Mouse (Mus musculus) megakaryocyte, embryonic 14.5 days (primary cell): ENCODE measurements around the gene Kpna1. TPM values are rescaled to one million over a fixed set of nuclear protein-coding genes. Genes with fewer than 3 reads are reported as not detected.
A peak's percentile ranks its signal among the peaks of the same experiment; 100 is the strongest.
"Not testable (repeated sequence)": the region's sequence is repeated elsewhere in the genome, so short reads cannot be mapped to it uniquely, and the experiment has no call there.

ENCODE experiments used
- H3K27me3 ChIP-seq: replicated peaks from 2 replicates; pipeline ENCODE3; 2012; ENCODE audit warnings: inconsistent platforms
- H3K36me3 ChIP-seq: replicated peaks from 2 replicates; pipeline ENCODE3; 2012; ENCODE audit warnings: low read length, inconsistent platforms, mixed read lengths
- H3K4me1 ChIP-seq: 2 replicates; pipeline ENCODE4 v1.6.1; 2012; ENCODE audit warnings: inconsistent platforms
- H3K4me3 ChIP-seq: replicated peaks from 2 replicates; pipeline ENCODE3; 2012; ENCODE audit warnings: moderate library complexity, mild to moderate bottlenecking, inconsistent platforms
- H3K9me3 ChIP-seq: 2 replicates; pipeline ENCODE4 v1.6.1; 2012; ENCODE audit warnings: inconsistent platforms
- FLI1 ChIP-seq: IDR thresholded peaks from 2 replicates; pipeline ENCODE4 v1.6.1; 2012; ENCODE audit warnings: low read length, inconsistent platforms, mixed read lengths
- GATA1 ChIP-seq: IDR thresholded peaks from 3 replicates; pipeline ENCODE4 v1.6.1; 2012; ENCODE audit warnings: mixed read lengths, low read length, inconsistent platforms, borderline replicate concordance
- polyA plus RNA-seq: library from polyadenylated mRNA; stranded (reverse); fragments of >175 nt; gene quantifications from 2 replicates; pipeline ENCODE4 v1.2.3, GENCODE M21; 2012; ENCODE audit warnings: low replicate concordance; ENCODE audit not compliant: insufficient read depth

Gene Kpna1
- polyA plus RNA-seq, 1 experiment, result 13.3 TPM

DNA sequence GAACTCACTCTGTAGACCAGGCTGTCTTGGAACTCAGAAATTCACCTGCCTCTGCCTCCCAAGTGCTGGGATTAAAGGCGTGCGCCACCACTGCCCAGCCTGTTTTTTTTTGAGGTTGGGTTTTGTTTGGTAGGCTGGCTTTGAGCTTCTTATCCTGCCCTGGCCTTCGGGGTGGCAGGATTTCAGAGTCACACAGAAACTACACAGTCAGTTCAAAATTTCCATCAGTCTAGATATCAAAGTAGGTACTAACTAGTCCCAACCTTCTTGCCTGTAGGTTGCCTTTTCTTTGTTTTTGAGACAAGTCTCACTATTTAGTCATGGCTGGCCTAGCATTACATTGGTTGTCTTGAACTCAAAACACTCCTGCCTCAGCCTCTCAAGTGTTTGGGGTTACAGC lies 5.9 kb downstream of the Kpna1 start:
- TF ChIP-seq GATA1, result no peak
- no peak for TF ChIP-seq FLI1
- H3K4me3 ChIP-seq, result peak overlapping the region; percentile 86
- H3K27me3 ChIP-seq, result no peaks in the 10 kb centered on the region
- H3K36me3 ChIP-seq, result peaks cover 1% of the 10 kb centered on the region
- H3K4me1 ChIP-seq, result peaks cover 56% of the 10 kb centered on the region
- no peaks in the 10 kb centered on the region for H3K9me3 ChIP-seq

DNA sequence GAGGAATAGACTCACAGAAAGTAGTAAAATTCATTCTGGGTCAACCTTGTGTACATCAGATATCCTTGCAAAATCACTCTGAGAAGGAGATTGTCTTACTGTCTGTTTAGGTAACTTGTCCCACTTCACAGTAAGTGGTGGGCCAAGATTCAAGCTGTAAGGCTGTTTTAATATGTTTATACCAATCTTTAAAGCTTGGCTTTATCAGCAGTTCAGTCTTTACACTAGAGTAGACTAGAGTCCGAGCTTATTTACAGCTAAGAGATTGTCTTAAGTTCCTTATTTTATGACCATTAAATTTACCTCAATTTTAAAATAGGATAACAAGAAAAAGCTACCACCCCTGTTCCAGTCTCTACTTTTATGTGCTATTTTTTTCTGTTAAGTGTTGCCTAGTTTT lies 9.4 kb downstream of the Kpna1 start:
- TF ChIP-seq FLI1 (no peak), GATA1 (no peak)
- peaks cover 59% of the 10 kb centered on the region for H3K4me1 ChIP-seq
- no peaks in the 10 kb centered on the region for H3K27me3 ChIP-seq

DNA sequence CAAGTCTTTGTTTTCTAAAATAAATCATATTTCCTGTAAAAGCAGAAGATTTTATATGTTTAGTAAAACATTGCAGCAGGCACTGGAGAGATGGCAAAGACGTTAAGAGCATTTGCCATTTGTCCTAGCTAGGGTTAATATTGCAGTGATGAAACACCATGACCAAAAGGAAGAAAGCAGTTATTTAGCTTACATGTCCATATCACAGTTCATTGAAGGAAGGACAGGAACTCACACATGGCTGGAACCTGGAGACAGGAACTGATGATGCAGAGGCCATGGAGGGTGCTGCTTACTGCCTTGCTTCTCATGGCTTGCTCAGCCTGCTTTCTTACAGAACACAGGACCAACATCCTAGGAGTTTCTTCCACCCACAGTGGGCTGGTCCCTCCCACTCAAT lies 13.8 kb downstream of the Kpna1 start:
- Histone ChIP-seq H3K27me3 (no peaks in the 10 kb centered on the region), H3K36me3 (peaks cover 13% of the 10 kb centered on the region), H3K9me3 (no peaks in the 10 kb centered on the region), H3K4me3 (no peak overlapping the region), H3K4me1 (peaks cover 37% of the 10 kb centered on the region)
- TF ChIP-seq GATA1 (no peak), FLI1 (no peak)

More for the DNA sequence above, 9.4 kb downstream of the Kpna1 start:
- Histone ChIP-seq H3K9me3 (no peaks in the 10 kb centered on the region), H3K4me3 (peak overlapping the region; percentile 74), H3K36me3 (peaks cover 8% of the 10 kb centered on the region)

DNA sequence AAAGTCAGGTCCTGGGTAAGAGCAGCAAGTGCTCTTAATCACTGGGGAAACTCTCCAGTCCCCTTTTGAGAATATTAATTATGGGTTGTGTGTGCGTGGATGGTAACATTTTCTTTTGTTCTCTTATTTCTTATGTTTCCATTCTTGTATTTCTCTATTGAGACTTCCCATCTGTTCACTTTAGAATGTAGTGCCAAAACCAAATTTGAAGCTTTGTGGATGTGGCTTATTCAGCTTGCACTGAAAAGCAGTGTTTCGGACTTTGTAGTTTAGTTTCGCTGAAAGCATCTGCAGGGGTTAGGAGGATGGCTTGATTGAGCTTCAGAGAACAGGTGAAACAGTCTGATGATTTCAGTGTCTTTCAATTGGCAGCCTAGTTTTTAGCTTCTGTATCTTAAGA lies 14.8 kb downstream of the Kpna1 start:
- Histone ChIP-seq H3K4me3 (no peak overlapping the region), H3K36me3 (peaks cover 16% of the 10 kb centered on the region), H3K27me3 (no peaks in the 10 kb centered on the region), H3K4me1 (peaks cover 30% of the 10 kb centered on the region), H3K9me3 (no peaks in the 10 kb centered on the region)
- TF ChIP-seq GATA1 (no peak), FLI1 (no peak)

DNA sequence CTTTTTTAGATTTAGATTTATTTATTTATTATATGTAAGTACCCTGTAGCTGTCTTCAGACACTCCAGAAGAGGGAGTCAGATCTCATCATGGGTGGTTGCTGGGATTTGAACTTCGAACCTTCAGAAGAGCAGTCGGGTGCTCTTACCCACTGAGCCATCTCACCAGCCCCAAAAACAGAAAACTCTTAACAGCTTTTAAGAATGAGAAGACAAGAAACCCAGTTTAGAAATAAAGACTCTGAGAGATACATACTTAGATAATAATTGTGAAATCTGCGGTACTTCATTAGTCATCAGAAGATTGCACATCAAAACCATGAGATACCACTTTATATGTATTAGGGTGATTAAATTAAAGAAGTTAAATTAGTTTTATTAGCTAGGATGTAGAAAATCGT lies 20.3 kb downstream of the Kpna1 start:
- Histone ChIP-seq H3K4me1 (peaks cover 13% of the 10 kb centered on the region), H3K36me3 (peaks cover 44% of the 10 kb centered on the region)
- not testable (repeated sequence) for H3K27me3 ChIP-seq, H3K9me3 ChIP-seq, H3K4me3 ChIP-seq

DNA sequence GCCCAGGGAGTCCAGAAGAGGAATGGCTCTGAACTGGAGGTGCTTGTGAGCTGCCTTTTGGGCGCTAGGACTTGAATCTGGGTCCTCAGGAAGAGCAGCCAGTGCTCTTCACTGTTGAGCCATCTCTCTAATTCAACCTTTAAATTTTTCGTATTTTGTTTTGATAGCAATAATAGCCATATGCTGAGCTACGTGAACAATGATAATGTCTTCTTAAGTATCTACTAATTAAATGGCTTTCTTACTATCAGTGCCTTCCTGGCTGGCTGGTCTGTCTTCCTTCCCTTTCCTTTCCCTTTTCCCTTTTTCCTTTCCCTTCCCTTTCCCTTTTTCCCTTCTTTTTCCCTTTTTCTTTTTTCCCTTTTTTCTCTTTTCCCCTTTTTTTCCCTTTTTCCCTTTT lies 29.8 kb downstream of the Kpna1 start:
- Histone ChIP-seq H3K4me3 (no peak overlapping the region), H3K27me3 (no peaks in the 10 kb centered on the region), H3K9me3 (no peaks in the 10 kb centered on the region), H3K36me3 (peaks cover 80% of the 10 kb centered on the region), H3K4me1 (peaks cover 10% of the 10 kb centered on the region)
- no peak for TF ChIP-seq GATA1
- TF ChIP-seq FLI1, result no peak

DNA sequence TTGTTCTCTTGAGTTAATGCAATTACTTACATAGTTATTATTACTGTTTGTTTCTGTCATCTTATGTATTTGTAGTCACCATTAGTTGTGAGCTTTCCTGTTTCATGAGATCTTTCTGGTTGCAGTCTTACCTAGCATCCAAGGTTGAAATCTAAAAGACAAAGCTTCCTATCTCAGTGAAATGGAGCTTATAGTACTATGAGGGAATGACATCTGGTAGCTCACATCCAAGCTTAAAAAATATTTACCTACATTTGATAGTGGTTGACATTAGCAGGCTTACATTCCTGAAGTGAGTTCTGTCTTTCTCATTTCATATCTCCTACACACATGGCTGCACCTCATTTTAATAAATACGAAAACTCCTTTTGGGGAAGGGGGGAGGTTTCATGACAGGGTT lies 37.8 kb downstream of the Kpna1 start:
- peak overlapping the region; percentile 62 for H3K4me3 ChIP-seq
- H3K4me1 ChIP-seq, result peaks cover 19% of the 10 kb centered on the region
- TF ChIP-seq FLI1 (no peak), GATA1 (no peak)
- no peaks in the 10 kb centered on the region for H3K27me3 ChIP-seq
- H3K9me3 ChIP-seq, result no peaks in the 10 kb centered on the region
- peaks cover 94% of the 10 kb centered on the region for H3K36me3 ChIP-seq

DNA sequence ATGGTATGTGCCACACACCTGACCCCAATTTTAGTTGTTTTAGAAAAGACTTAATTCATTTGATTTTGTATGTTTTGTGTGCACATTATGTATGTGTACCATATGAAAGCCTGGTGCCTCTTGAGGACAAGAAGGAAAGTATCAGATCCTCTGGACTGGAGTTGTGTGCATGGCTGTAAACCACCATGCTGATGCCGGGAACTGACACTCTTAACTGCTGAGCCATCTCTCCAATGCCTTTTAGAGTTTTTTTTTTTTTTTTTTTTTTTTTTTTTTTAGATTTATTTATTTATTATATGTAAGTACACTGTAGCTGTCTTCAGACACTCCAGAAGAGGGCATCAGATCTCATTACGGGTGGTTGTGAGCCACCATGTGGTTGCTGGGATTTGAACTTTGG lies 49.6 kb downstream of the Kpna1 start:
- not testable (repeated sequence) for H3K27me3 ChIP-seq, H3K9me3 ChIP-seq, H3K4me3 ChIP-seq, H3K4me1 ChIP-seq
- H3K36me3 ChIP-seq, result peaks cover 87% of the 10 kb centered on the region

DNA sequence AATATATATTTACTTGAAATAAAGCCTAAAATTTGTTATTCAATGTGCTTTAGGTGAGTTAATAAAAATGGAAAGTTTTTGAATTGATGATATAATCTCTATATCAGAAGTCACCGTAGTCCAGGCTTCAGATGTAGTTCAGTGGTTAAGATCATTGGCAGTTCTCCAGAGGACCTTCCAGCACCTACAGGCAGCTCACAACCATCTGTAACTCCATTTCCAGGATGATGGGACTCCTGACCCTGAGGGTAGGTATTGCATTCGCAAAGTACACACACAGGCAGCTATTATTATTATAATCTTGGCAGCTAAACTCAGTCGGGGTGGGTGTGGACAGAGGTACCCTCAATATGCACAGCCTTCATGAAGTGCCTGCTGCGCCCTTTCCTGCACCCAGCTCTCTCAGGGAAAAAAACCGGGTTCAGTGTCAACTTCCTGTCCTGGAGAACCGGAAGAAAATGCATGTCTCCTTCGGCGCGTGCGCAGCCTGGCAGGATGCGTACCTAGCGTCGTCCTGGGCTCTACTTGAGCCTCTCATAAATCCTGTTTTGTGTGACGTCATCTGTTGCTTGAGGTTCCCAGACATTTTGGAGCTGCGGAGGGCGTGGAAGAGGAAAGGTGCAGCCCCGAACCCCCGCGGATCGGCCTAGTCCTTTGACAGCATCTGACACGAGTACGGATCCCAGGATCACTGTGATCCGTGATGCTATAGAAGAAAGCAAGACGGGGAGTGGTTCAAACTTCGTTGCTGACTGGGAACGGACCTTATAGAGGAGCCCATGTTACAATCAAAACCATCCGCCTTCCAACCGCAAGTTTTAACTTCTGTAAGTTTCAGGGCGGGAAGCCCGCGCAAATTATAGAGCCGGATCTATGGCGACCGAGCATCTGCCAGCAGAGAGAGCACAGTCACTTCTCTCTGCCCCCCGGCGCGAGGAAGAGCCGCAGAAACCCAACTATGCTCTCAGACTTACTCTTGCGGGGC lies 62.4 kb downstream of the Kpna1 start, which contains the start of gene Wdr5b:
Wdr5b (plus strand) TSS at position 551 of the 985 bp plus-strand sequence.
- Histone ChIP-seq H3K4me1 (peaks cover 44% of the 10 kb centered on the region), H3K36me3 (peaks cover 60% of the 10 kb centered on the region), H3K9me3 (no peaks in the 10 kb centered on the region), H3K4me3 (peak within 1 kb of the TSS; percentile 95), H3K27me3 (no peaks in the 10 kb centered on the region)
- TF ChIP-seq FLI1 (no peak), GATA1 (no peak)

DNA sequence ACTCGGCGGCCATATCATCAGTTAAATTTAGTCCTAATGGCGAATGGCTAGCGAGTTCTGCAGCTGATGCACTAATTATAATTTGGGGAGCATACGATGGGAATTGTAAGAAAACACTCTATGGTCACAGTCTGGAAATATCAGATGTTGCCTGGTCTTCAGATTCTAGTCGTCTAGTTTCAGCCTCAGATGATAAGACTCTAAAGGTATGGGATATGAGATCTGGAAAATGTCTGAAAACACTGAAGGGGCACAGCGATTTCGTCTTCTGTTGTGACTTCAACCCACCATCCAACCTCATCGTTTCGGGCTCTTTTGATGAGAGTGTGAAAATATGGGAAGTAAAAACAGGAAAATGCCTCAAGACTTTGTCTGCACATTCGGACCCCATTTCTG lies 63.1 kb downstream of the Kpna1 start:
- no peaks in the 10 kb centered on the region for H3K9me3 ChIP-seq
- TF ChIP-seq GATA1 (no peak), FLI1 (no peak)
- peak overlapping the region; percentile 95 for H3K4me3 ChIP-seq
- H3K36me3 ChIP-seq, result peaks cover 60% of the 10 kb centered on the region
- H3K4me1 ChIP-seq, result peaks cover 44% of the 10 kb centered on the region
- no peaks in the 10 kb centered on the region for H3K27me3 ChIP-seq
